9 mouse cellular contexts compared by ENCODE assay signal in genomic region chr11:116626299-116627071, GRCm38 (mm10). TPM values are rescaled to one million over a fixed set of nuclear protein-coding genes. Genes with fewer than 3 reads are reported as not detected.
DNase-seq lines count a peak whose midpoint lies in the region; ATAC-seq lines count a peak whose summit lies in the region.
"Had no signal": no experiment of that assay in that cellular context is flagged by ENCODE, and none has a peak within 500 bp of the region (broad histone marks: within the 10 kb centered on the region; RNA-seq: fewer than 3 reads in every experiment).

Gene Rhbdf2, minus strand, starts transcription at chr11:116627019.

- no peaks in the 10 kb centered on the region for H3K27me3 ChIP-seq in lung, embryonic 16.5 days (ENCODE audit: control insufficient read depth, insufficient read depth, low read depth, low read length)
- no peaks in the 10 kb centered on the region for H3K27me3 ChIP-seq in heart, embryonic 15.5 days

- H3K4me1 ChIP-seq in lung, embryonic 16.5 days (replicated peaks; ENCODE audit: control insufficient read depth, insufficient read depth, low read length), result peaks cover 23% of the 10 kb centered on the region
- H3K4me1 ChIP-seq in heart, embryonic 15.5 days (replicated peaks), result peaks cover 63% of the 10 kb centered on the region

- no peak within 1 kb of the TSS for H3K27ac ChIP-seq in lung, embryonic 16.5 days (ENCODE audit: low read length)
- peak within 1 kb of the TSS; percentile 48 for H3K27ac ChIP-seq in heart, embryonic 15.5 days
- H3K27ac ChIP-seq: embryonic facial prominence, embryonic 13.5 days had no signal

- ATAC-seq in lung, embryonic 16.5 days (ENCODE audit: low read depth), result no peak
- ATAC-seq in heart, embryonic 15.5 days (replicated peaks; ENCODE audit: insufficient number of reproducible peaks, insufficient read depth, low FRiP score, low read depth), result no peak
- no peak for ATAC-seq in neutrophil, adult 5-6 weeks (ENCODE audit: extremely low read depth, insufficient number of reproducible peaks, low FRiP score, poor library complexity, severe bottlenecking)
- ATAC-seq in frontal cortex, adult (ENCODE audit: low TSS enrichment), result no peak

- no peaks in the 10 kb centered on the region for H3K9me3 ChIP-seq in lung, embryonic 16.5 days (ENCODE audit: control insufficient read depth, low read length)
- no peaks in the 10 kb centered on the region for H3K9me3 ChIP-seq in heart, embryonic 15.5 days (replicated peaks)
- H3K9me3 ChIP-seq: embryonic facial prominence, embryonic 13.5 days had no signal

- H3K4me3 ChIP-seq in lung, embryonic 16.5 days (ENCODE audit: low read length), result no peak within 1 kb of the TSS
- H3K4me3 ChIP-seq in heart, embryonic 15.5 days, result no peak within 1 kb of the TSS
- H3K4me3 ChIP-seq: embryonic facial prominence, embryonic 13.5 days had no signal

- no peak within 1 kb of the TSS for H3K9ac ChIP-seq in lung, embryonic 16.5 days (ENCODE audit: low read length)
- no peak within 1 kb of the TSS for H3K9ac ChIP-seq in heart, embryonic 15.5 days
- H3K9ac ChIP-seq: embryonic facial prominence, embryonic 13.5 days had no signal

- DNase-seq in lung, postnatal 25 days (ENCODE audit: low spot score), result no peak
- no peak for DNase-seq in adrenal gland, postnatal 36 days
- DNase-seq in right cerebral cortex, postnatal 25 days, result no peak
- DNase-seq: kidney, adult 11 months had no signal

- no peak within 1 kb of the TSS for H3K4me2 ChIP-seq in lung, embryonic 16.5 days (ENCODE audit: low read depth, low read length)
- H3K4me2 ChIP-seq in heart, embryonic 15.5 days, result no peak within 1 kb of the TSS
- H3K4me2 ChIP-seq: embryonic facial prominence, embryonic 13.5 days had no signal

- H3K36me3 ChIP-seq in lung, embryonic 16.5 days (ENCODE audit: control insufficient read depth, insufficient read depth, low read length), result no peaks in the 10 kb centered on the region
- no peaks in the 10 kb centered on the region for H3K36me3 ChIP-seq in heart, embryonic 15.5 days
- H3K36me3 ChIP-seq: embryonic facial prominence, embryonic 13.5 days had no signal

- 59% methylated on average over 10 of the region's 10 CpGs for WGBS in lung, embryonic 16.5 days
- WGBS in heart, embryonic 15.5 days, result 39% methylated on average over 10 of the region's 10 CpGs

RNA-seq across cellular contexts. Expression of gene Rhbdf2, which starts in this region (rescaled TPM):
- polyA plus RNA-seq in lung, embryonic 16.5 days (2015; fragmentation: Nextera tagmentation; extraction: Ambion mirVana), result 17.9 and 19.6 TPM in 2 replicates
- 10 to 100 TPM; 12.5 to 17.5 TPM for total RNA-seq in adrenal gland, postnatal 36 days (2021)
- 6.7 and 10.4 TPM in 2 replicates for polyA plus RNA-seq in heart, embryonic 15.5 days (2015; fragmentation: Nextera tagmentation; extraction: Ambion mirVana)
- 55.6 and 69.0 TPM in 2 replicates for total RNA-seq in neutrophil, adult 5-6 weeks (2017)
